Mouse (Mus musculus) C2C12 (cell line): ENCODE measurements around the gene Tenm2. TPM values are rescaled to one million over a fixed set of nuclear protein-coding genes. Genes with fewer than 3 reads are reported as not detected.

Experiments used
- H3K27me3 ChIP-seq: one replicate; pipeline ENCODE4 v1.6.1; 2011; ENCODE audit not compliant: control insufficient read depth, insufficient read depth, insufficient read length
- H3K36me3 ChIP-seq: one replicate; pipeline ENCODE4 v1.6.1; 2011; ENCODE audit not compliant: control insufficient read depth, insufficient read depth
- H3K4me3 ChIP-seq: one replicate; pipeline ENCODE4 v1.5.1; 2011; ENCODE audit warnings: mild to moderate bottlenecking, control low read depth; ENCODE audit not compliant: poor library complexity, insufficient read depth, severe bottlenecking
- H3K79me2 ChIP-seq: one replicate; pipeline ENCODE4 v1.6.1; 2011; ENCODE audit not compliant: control insufficient read depth, insufficient read depth
- H3K79me3 ChIP-seq: one replicate; pipeline ENCODE4 v1.6.1; 2011; ENCODE audit warnings: low read depth, control low read depth
- H3ac ChIP-seq: one replicate; pipeline ENCODE3; 2011; ENCODE audit warnings: low read depth; ENCODE audit not compliant: control insufficient read depth, insufficient read length
- CEBPB ChIP-seq: IDR thresholded peaks from one replicate; pipeline ENCODE4 v1.6.1; 2011; ENCODE audit warnings: low read depth, mild to moderate bottlenecking, control low read depth, moderate library complexity
- CTCF ChIP-seq: IDR thresholded peaks from one replicate; pipeline ENCODE4 v1.5.1; 2011; ENCODE audit not compliant: control insufficient read depth, insufficient read depth, insufficient read length
- FOSL1 ChIP-seq: IDR thresholded peaks from one replicate; pipeline ENCODE4 v1.8.0; 2011; ENCODE audit warnings: mild to moderate bottlenecking, low read length; ENCODE audit not compliant: poor library complexity, insufficient read depth, severe bottlenecking
- MAX ChIP-seq: IDR thresholded peaks from one replicate; pipeline ENCODE4 v1.6.1; 2011; ENCODE audit warnings: mild to moderate bottlenecking, control low read depth
- MYOD1 ChIP-seq: IDR thresholded peaks from one replicate; pipeline ENCODE4 v1.6.1; 2011; ENCODE audit warnings: low read depth; ENCODE audit not compliant: control insufficient read depth, insufficient read length
- MYOG ChIP-seq: IDR thresholded peaks from one replicate; pipeline ENCODE4 v1.6.1; 2011; ENCODE audit not compliant: control insufficient read depth, insufficient read length; ENCODE audit errors: extremely low read depth
- USF1 ChIP-seq: IDR thresholded peaks from one replicate; pipeline ENCODE4 v1.6.1; 2011; ENCODE audit warnings: low read depth, mild to moderate bottlenecking, control low read depth, moderate library complexity
- polyA plus RNA-seq: library from polyadenylated mRNA; unstranded; fragments of >200 nt; fragmentation: generic; extraction: Trizol; gene quantifications from one replicate; pipeline ENCODE4 v1.2.1, GENCODE M21; 2012; ENCODE audit warnings: missing spikeins

Tenm2 gene
- polyA plus RNA-seq, 1 experiment = not detected

GRCm38 (mm10) chr11:36204381-36204780 is 1031.4 kb downstream of the Tenm2 start:
- Histone ChIP-seq H3K27me3 (no peaks in the 10 kb centered on the region), H3K79me2 (no peaks in the 10 kb centered on the region), H3K36me3 (no peaks in the 10 kb centered on the region), H3ac (no peak overlapping the region), H3K4me3 (no peak overlapping the region), H3K79me3 (no peaks in the 10 kb centered on the region)
- TF ChIP-seq FOSL1 = no peak
- no peak for TF ChIP-seq USF1
- TF ChIP-seq MAX = no peak
- no peak for TF ChIP-seq MYOD1
- no peak for TF ChIP-seq MYOG
- TF ChIP-seq CTCF = no peak
- TF ChIP-seq CEBPB = no peak

- H3K79me2 ChIP-seq = no peaks in the 10 kb centered on the region
- no peaks in the 10 kb centered on the region for H3K36me3 ChIP-seq
- no peak overlapping the region for H3ac ChIP-seq
- H3K27me3 ChIP-seq = no peaks in the 10 kb centered on the region
- TF ChIP-seq USF1 (no peak), MAX (no peak), MYOD1 (no peak), CTCF (no peak), MYOG (no peak)
- no peaks in the 10 kb centered on the region for H3K79me3 ChIP-seq
- no peak overlapping the region for H3K4me3 ChIP-seq
Observed at GRCm38 (mm10) chr11:36203896-36204295, 1031.9 kb downstream of the Tenm2 start.

GRCm38 (mm10) chr11:36194348-36194747 is 1041.4 kb downstream of the Tenm2 start:
- no peak for TF ChIP-seq MAX
- no peak for TF ChIP-seq CTCF
- no peak for TF ChIP-seq FOSL1
- Histone ChIP-seq H3K36me3 (no peaks in the 10 kb centered on the region), H3K79me3 (no peaks in the 10 kb centered on the region), H3K79me2 (no peaks in the 10 kb centered on the region), H3K27me3 (no peaks in the 10 kb centered on the region), H3ac (no peak overlapping the region), H3K4me3 (no peak overlapping the region)

GRCm38 (mm10) chr11:36176106-36176505 is 1059.7 kb downstream of the Tenm2 start:
- H3K79me2 ChIP-seq = no peaks in the 10 kb centered on the region
- no peaks in the 10 kb centered on the region for H3K36me3 ChIP-seq
- H3ac ChIP-seq = no peak overlapping the region
- no peaks in the 10 kb centered on the region for H3K27me3 ChIP-seq
- TF ChIP-seq CTCF = no peak
- no peak for TF ChIP-seq CEBPB
- no peak for TF ChIP-seq MYOG
- TF ChIP-seq MAX = no peak
- TF ChIP-seq USF1 = no peak
- no peak for TF ChIP-seq MYOD1
- TF ChIP-seq FOSL1 = no peak
- H3K79me3 ChIP-seq = no peaks in the 10 kb centered on the region
- H3K4me3 ChIP-seq = no peak overlapping the region

- Histone ChIP-seq H3ac (no peak overlapping the region), H3K79me3 (no peaks in the 10 kb centered on the region), H3K27me3 (no peaks in the 10 kb centered on the region), H3K4me3 (no peak overlapping the region), H3K36me3 (no peaks in the 10 kb centered on the region), H3K79me2 (no peaks in the 10 kb centered on the region)
- TF ChIP-seq MYOG = no peak
- no peak for TF ChIP-seq MAX
- TF ChIP-seq USF1 = no peak
- no peak for TF ChIP-seq FOSL1
- no peak for TF ChIP-seq MYOD1
- no peak for TF ChIP-seq CTCF
- no peak for TF ChIP-seq CEBPB
Observed at GRCm38 (mm10) chr11:36173076-36173690, 1062.6 kb downstream of the Tenm2 start.

GRCm38 (mm10) chr11:36172520-36172919 is 1063.2 kb downstream of the Tenm2 start:
- Histone ChIP-seq H3K36me3 (no peaks in the 10 kb centered on the region), H3K79me3 (no peaks in the 10 kb centered on the region), H3K4me3 (no peak overlapping the region), H3K27me3 (no peaks in the 10 kb centered on the region), H3ac (no peak overlapping the region), H3K79me2 (no peaks in the 10 kb centered on the region)
- no peak for TF ChIP-seq CEBPB
- TF ChIP-seq FOSL1 = no peak
- no peak for TF ChIP-seq MYOG
- TF ChIP-seq MYOD1 = no peak
- TF ChIP-seq CTCF = no peak
- no peak for TF ChIP-seq MAX
- no peak for TF ChIP-seq USF1
